Mouse (Mus musculus) ES-Bruce4 (cell line): ENCODE data around the gene Tfcp2l1.

ENCODE experiments used
- CTCF ChIP-seq: IDR thresholded peaks from one replicate; pipeline ENCODE4 v1.8.1; 2011; ENCODE audit warnings: low read depth, low read length
- POLR2A ChIP-seq: IDR thresholded peaks from one replicate; pipeline ENCODE4 v1.8.1; 2011; ENCODE audit warnings: low read length; ENCODE audit not compliant: insufficient read depth

DNA sequence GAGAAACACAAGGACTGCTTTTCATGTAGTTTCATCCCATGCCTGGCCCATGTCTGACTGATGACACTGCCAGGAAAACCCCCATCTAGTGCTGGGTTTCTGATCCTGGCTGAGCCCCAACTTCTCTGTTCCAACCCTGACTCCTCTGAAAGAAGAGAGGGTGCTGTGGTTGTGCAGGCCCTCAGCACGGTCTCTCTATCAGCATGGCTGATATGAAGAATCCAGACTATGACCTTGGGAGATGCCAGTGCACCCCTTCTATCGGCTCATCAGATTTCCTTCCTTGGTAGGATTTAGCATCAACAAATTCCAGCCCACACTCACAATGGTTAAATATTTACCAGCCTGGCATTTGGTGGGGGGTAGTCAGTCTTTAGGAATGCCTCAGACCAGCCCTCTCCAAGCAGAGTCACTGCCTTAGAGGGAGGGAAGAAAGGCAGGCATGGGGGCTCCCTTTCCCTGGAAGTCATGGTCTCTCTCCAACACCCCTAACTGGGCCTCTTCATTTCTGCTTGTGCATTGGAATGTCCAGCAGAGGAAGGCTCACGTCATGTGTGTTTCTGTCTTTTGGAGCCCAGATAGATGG lies 33.2 kb downstream of the Tfcp2l1 start:
- TF ChIP-seq POLR2A (no peak), CTCF (no peak)
